Mouse (Mus musculus): ENCODE data around the gene Fuca1.

- no peak for TF ChIP-seq CTCF (IDR thresholded peaks at IDR 0.05; ENCODE audit: control insufficient read depth, insufficient read depth, low read length)
- TF ChIP-seq POLR2A (IDR thresholded peaks at IDR 0.05; ENCODE audit: borderline replicate concordance, control insufficient read depth, low read depth, low read length), result no peak
Measured at GRCm38 (mm10) chr4:135924418-135924817, 3.9 kb downstream of the Fuca1 start.

Data from bone marrow, adult 2 months (tissue).